Mouse (Mus musculus): ENCODE data around the gene Vmn1r83.

Vmn1r83 gene

DNA sequence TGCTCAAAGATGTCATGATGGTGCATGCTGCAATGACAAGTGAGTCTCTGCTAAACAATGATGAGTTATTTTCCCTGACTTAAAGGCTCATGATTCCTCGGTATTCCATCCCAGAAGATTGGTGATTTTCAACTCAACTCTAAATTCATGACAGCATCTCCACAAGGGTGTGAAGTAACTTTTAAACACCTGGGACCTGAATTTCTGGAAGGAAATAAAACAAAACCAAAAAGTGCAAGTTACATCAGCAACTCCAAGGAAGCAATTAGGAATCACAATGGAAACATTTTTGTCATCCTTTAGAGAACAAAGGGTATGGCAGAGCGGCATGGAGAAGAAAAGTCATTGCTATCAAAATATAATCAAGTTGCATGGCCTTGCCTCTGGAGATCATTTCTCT lies at the start of gene Vmn1r83:
TSS of gene Vmn1r83 (minus strand) at position 101 of the 400 bp plus-strand sequence.
- no peak for DNase-seq

DNA sequence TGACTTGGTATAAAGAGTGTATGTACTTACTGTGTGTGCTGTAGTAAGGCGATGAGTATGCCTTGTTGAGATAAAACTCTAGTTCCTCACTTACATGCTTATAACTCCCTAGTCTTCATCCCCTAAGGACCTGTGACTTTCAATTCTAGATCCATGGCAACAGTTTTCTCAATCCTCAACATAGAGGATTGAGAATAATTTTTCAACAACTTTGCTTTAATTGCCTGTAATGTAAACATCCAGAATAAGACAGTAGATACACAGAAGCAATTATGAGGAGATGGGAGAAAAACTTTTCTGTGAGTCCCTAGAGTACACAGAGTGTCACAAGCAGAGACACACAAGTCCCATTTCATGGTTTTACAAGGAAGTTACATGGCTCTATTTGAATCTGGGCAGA lies 39.9 kb upstream of the Vmn1r83 start, which contains the start of gene Vmn1r84:
TSS of gene Vmn1r84 (minus strand) at position 101 of the 400 bp plus-strand sequence.
- no peak for DNase-seq

DNA sequence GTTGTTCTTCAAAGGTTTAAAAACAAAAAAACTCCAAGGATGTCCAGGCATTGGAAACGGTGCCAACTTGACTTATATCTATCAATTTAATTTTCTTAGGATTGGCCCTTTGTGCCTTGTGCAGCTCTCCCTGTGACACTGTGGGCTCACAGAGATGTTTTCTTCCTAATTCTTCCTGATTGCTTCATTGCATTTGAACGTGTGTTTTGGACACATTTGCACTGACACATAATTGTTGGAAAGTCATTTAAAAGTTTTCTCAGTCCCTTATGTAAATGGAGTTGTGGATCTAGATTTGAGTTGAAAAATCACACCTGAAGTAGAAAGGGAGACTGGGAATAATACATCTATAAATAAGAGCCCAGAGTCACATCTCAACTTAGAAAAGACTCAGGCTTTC lies 29.2 kb downstream of the Vmn1r83 start, which contains the start of gene Vmn1r82:
TSS of gene Vmn1r82 (plus strand) at position 301 of the 400 bp plus-strand sequence.
- no peak for DNase-seq

Measured in retina, postnatal 1 day (tissue).